Mouse (Mus musculus) ovary, postnatal 14 days (tissue): ENCODE measurements around the gene Hk3.

Experiments used
- DNase-seq: peaks from one replicate; pipeline ENCODE4 v3.0.0; 2022; ENCODE audit warnings: low spot score

Gene Hk3

GRCm38 (mm10) chr13:55021194-55021779, at the start of gene Hk3:
Gene Hk3 (minus strand): TSS chr13:55021385.
- no peak for DNase-seq

GRCm38 (mm10) chr13:55069719-55070118, 48.5 kb upstream of the Hk3 start:
- no peak for DNase-seq

- DNase-seq: no peak
Measured at GRCm38 (mm10) chr13:55063276-55063675, 42.1 kb upstream of the Hk3 start.

- DNase-seq: no peak
Measured at GRCm38 (mm10) chr13:55058042-55058441, 36.9 kb upstream of the Hk3 start.

GRCm38 (mm10) chr13:55047706-55048105, 26.5 kb upstream of the Hk3 start:
- no peak for DNase-seq

GRCm38 (mm10) chr13:55040016-55040415, 18.8 kb upstream of the Hk3 start:
- no peak for DNase-seq

GRCm38 (mm10) chr13:55024215-55024614, 3.0 kb upstream of the Hk3 start:
- no peak for DNase-seq

GRCm38 (mm10) chr13:55022715-55023114, 1.5 kb upstream of the Hk3 start:
- DNase-seq: no peak

GRCm38 (mm10) chr13:55022256-55022655, 1.1 kb upstream of the Hk3 start:
- DNase-seq: no peak

- no peak for DNase-seq
Measured at GRCm38 (mm10) chr13:55020051-55020450, 1.1 kb downstream of the Hk3 start.

- DNase-seq: no peak
Measured at GRCm38 (mm10) chr13:55019181-55019580, 2.0 kb downstream of the Hk3 start.

GRCm38 (mm10) chr13:55018700-55019099, 2.5 kb downstream of the Hk3 start:
- no peak for DNase-seq

GRCm38 (mm10) chr13:55017898-55018599, 3.1 kb downstream of the Hk3 start:
- no peak for DNase-seq

GRCm38 (mm10) chr13:55017154-55017897, 3.9 kb downstream of the Hk3 start:
- DNase-seq: no peak

GRCm38 (mm10) chr13:55014451-55014850, 6.7 kb downstream of the Hk3 start:
- DNase-seq: no peak

GRCm38 (mm10) chr13:55013702-55014344, 7.4 kb downstream of the Hk3 start:
- DNase-seq: no peak

GRCm38 (mm10) chr13:55011981-55012478, 9.2 kb downstream of the Hk3 start:
- DNase-seq: no peak

- DNase-seq: no peak
Measured at GRCm38 (mm10) chr13:55011103-55011502, 10.1 kb downstream of the Hk3 start.

GRCm38 (mm10) chr13:55008589-55008988, 12.6 kb downstream of the Hk3 start:
- no peak for DNase-seq

GRCm38 (mm10) chr13:55006415-55006742, 14.8 kb downstream of the Hk3 start:
- no peak for DNase-seq

GRCm38 (mm10) chr13:55005691-55006414, 15.3 kb downstream of the Hk3 start:
- DNase-seq: no peak

GRCm38 (mm10) chr13:55004646-55005045, 16.5 kb downstream of the Hk3 start:
- DNase-seq: no peak
